Mouse (Mus musculus): ENCODE data around the gene Adgra3.

GRCm38 (mm10) chr5:50014658-50015057 is 44.1 kb downstream of the Adgra3 start:
- TF ChIP-seq POLR2A (IDR thresholded peaks at IDR 0.05; ENCODE audit: borderline replicate concordance, insufficient read depth, low read length) (no peak), CTCF (IDR thresholded peaks at IDR 0.05; ENCODE audit: borderline replicate concordance, insufficient read depth, low read depth, low read length) (no peak)

Measured in cerebellum, adult 2 months (tissue).